Mouse (Mus musculus) frontal cortex, adult (tissue): ENCODE results near the gene Arfgap1.
A peak's percentile ranks its signal among the peaks of the same experiment; 100 is the strongest.

Experiments
- ATAC-seq: cut with Nextera tagmentation; 2 replicates; pipeline ENCODE4 v1.9.2; 2017; ENCODE audit warnings: mild to moderate bottlenecking, moderate library complexity, mixed read lengths; ENCODE audit not compliant: low TSS enrichment

Gene Arfgap1

GRCm38 (mm10) chr2:180967010-180967763, at the start of gene Arfgap1:
TSS of gene Arfgap1 (plus strand) at chr2:180967225.
- ATAC-seq: peak; percentile 92

GRCm38 (mm10) chr2:180919913-180920809, 46.9 kb upstream of the Arfgap1 start:
- 0 out of 2 replicates have a peak, but pooled peaks have one; percentile 5 for ATAC-seq

GRCm38 (mm10) chr2:180920810-180921400, 46.1 kb upstream of the Arfgap1 start, which contains the start of gene Ythdf1:
TSS of gene Ythdf1 (minus strand) at chr2:180920949.
- ATAC-seq: peak; percentile 89

GRCm38 (mm10) chr2:180922739-180923138, 44.3 kb upstream of the Arfgap1 start:
- ATAC-seq: no peak

GRCm38 (mm10) chr2:180925176-180925575, 41.8 kb upstream of the Arfgap1 start:
- 0 out of 2 replicates have a peak, but pooled peaks have one; percentile 35 for ATAC-seq

- ATAC-seq: no peak
These were observed 38.3 kb upstream of the Arfgap1 start, which contains the start of gene Birc7 for GRCm38 (mm10) chr2:180928723-180929122. TSS of gene Birc7 (plus strand) at chr2:180929023.

- no peak for ATAC-seq
These were observed 34.6 kb upstream of the Arfgap1 start for GRCm38 (mm10) chr2:180932418-180932817.

- ATAC-seq: no peak
These were observed 26.8 kb upstream of the Arfgap1 start for GRCm38 (mm10) chr2:180940187-180940586.

- ATAC-seq: no peak
These were observed 25.2 kb upstream of the Arfgap1 start for GRCm38 (mm10) chr2:180941869-180942268.

GRCm38 (mm10) chr2:180949947-180950346, 17.1 kb upstream of the Arfgap1 start:
- no peak for ATAC-seq

- ATAC-seq: 0 out of 2 replicates have a peak, but pooled peaks have one; percentile 19
These were observed 14.3 kb upstream of the Arfgap1 start for GRCm38 (mm10) chr2:180952731-180953171.

GRCm38 (mm10) chr2:180953638-180954037, 13.4 kb upstream of the Arfgap1 start:
- no peak for ATAC-seq

- ATAC-seq: peak; percentile 74
These were observed 12.7 kb upstream of the Arfgap1 start, which contains the start of gene Nkain4 for GRCm38 (mm10) chr2:180954061-180955047. TSS of gene Nkain4 (minus strand) at chr2:180954699.

GRCm38 (mm10) chr2:180959605-180960004, 7.4 kb upstream of the Arfgap1 start:
- no peak for ATAC-seq

- no peak for ATAC-seq
These were observed 6.8 kb upstream of the Arfgap1 start for GRCm38 (mm10) chr2:180960187-180960586.

- no peak for ATAC-seq
These were observed 4.3 kb upstream of the Arfgap1 start for GRCm38 (mm10) chr2:180962616-180963308.

- peak; percentile 56; the same call in 1 of the 2 replicates for ATAC-seq
These were observed 3.1 kb upstream of the Arfgap1 start for GRCm38 (mm10) chr2:180963956-180964355.

GRCm38 (mm10) chr2:180966092-180966882, 738 bp upstream of the Arfgap1 start:
- peak; percentile 38; the same call in 1 of the 2 replicates for ATAC-seq

GRCm38 (mm10) chr2:180981133-180981532, 14.1 kb downstream of the Arfgap1 start:
- no peak for ATAC-seq
